Mouse (Mus musculus): ENCODE data around the gene Disp1.

GRCm38 (mm10) chr1:183264145-183265008 is 43.1 kb upstream of the Disp1 start:
- TF ChIP-seq CTCF (IDR thresholded peaks at IDR 0.05) (no peak), EP300 (IDR thresholded peaks at IDR 0.05) (no peak)

All from lung, postnatal 0 days (tissue).